Mouse (Mus musculus): Measurements from ENCODE around the gene Mapk1.

GRCm38 (mm10) chr16:17045287-17045686 is 62.1 kb downstream of the Mapk1 start:
- TF ChIP-seq CTCF (IDR thresholded peaks at IDR 0.05; ENCODE audit: extremely low read depth, insufficient read length, insufficient replicate concordance, low read depth, low read length) (no peak), POLR2A (IDR thresholded peaks at IDR 0.05; ENCODE audit: low read depth, low read length) (no peak)

Data from small intestine, adult 2 months (tissue).